ENCODE assay signal across 20 mouse cellular contexts in genomic region chr16:29732889-29733288, GRCm38 (mm10).
"Had no signal": no experiment of that assay in that cellular context is flagged by ENCODE, and none has a peak within 500 bp of the region (broad histone marks: within the 10 kb centered on the region; RNA-seq: fewer than 3 reads in every experiment).

No protein-coding gene starts in this region.

- H3K36me3 ChIP-seq: lung, embryonic 15.5 days; midbrain, embryonic 13.5 days; midbrain, embryonic 15.5 days; neural tube, embryonic 12.5 days; stomach, embryonic 15.5 days had no signal

- H3K27me3 ChIP-seq: lung, embryonic 15.5 days; stomach, embryonic 15.5 days had no signal

- H3K27ac ChIP-seq: lung, embryonic 15.5 days; macrophage; midbrain, embryonic 13.5 days; midbrain, embryonic 15.5 days; neural tube, embryonic 12.5 days; stomach, embryonic 15.5 days; stomach, postnatal 0 days had no signal

- DNase-seq: liver, postnatal 0 days; lung, adult 2 months; lung, postnatal 14 days; lung, postnatal 36 days; retina, postnatal 1 day; right cerebral cortex, adult 18-20 months; right cerebral cortex, postnatal 25 days; right cerebral cortex, postnatal 4 days; spleen, adult 18-20 months; thymus, adult 2 months; thymus, postnatal 25 days; thymus, postnatal 4 days had no signal

- H3K9me3 ChIP-seq: lung, embryonic 15.5 days; megakaryocyte, embryonic 14.5 days; midbrain, embryonic 13.5 days; midbrain, embryonic 15.5 days; neural tube, embryonic 12.5 days; stomach, embryonic 15.5 days had no signal

- H3K4me3 ChIP-seq: lung, embryonic 15.5 days; megakaryocyte, embryonic 14.5 days; midbrain, embryonic 13.5 days; midbrain, embryonic 15.5 days; neural tube, embryonic 12.5 days; stomach, embryonic 15.5 days had no signal
